Mouse (Mus musculus): ENCODE measurements around the gene Slco3a1.

Gene Slco3a1

GRCm38 (mm10) chr7:74269283-74270088 is 285.1 kb downstream of the Slco3a1 start:
- DNase-seq = no peak

GRCm38 (mm10) chr7:74266511-74267168 is 287.9 kb downstream of the Slco3a1 start:
- DNase-seq = no peak

GRCm38 (mm10) chr7:74256291-74256690 is 298.3 kb downstream of the Slco3a1 start:
- no peak for DNase-seq

GRCm38 (mm10) chr7:74252066-74252465 is 302.5 kb downstream of the Slco3a1 start:
- no peak for DNase-seq

GRCm38 (mm10) chr7:74241236-74241635 is 313.3 kb downstream of the Slco3a1 start:
- no peak for DNase-seq

- DNase-seq = no peak
These were observed 314.0 kb downstream of the Slco3a1 start for GRCm38 (mm10) chr7:74240459-74241172.
